Mouse (Mus musculus) forebrain, embryonic 12.5 days (tissue): ENCODE data around the gene Gm45021. TPM values are rescaled to one million over a fixed set of nuclear protein-coding genes. Genes with fewer than 3 reads are reported as not detected.

Experiments used
- ATAC-seq: fragments of 200-750 bp; cut with Nextera tagmentation; 2 replicates; pipeline ENCODE4 v1.8.0; 2017; ENCODE audit warnings: moderate TSS enrichment; ENCODE audit not compliant: low FRiP score
- H3K27ac ChIP-seq: fragments of 300-500 bp; sonication (generic); 2 replicates; pipeline ENCODE4 v1.5.1; 2016; ENCODE audit warnings: mild to moderate bottlenecking
- H3K27me3 ChIP-seq: fragments of 300-500 bp; sonication (generic); 2 replicates; pipeline ENCODE4 v1.6.1; 2016; ENCODE audit warnings: mild to moderate bottlenecking
- H3K36me3 ChIP-seq: fragments of 300-500 bp; sonication (generic); replicated peaks from 2 replicates; pipeline ENCODE4 v1.6.1; 2016; ENCODE audit warnings: mild to moderate bottlenecking
- H3K4me1 ChIP-seq: fragments of 300-500 bp; sonication (generic); 2 replicates; pipeline ENCODE4 v1.6.1; 2016
- H3K4me2 ChIP-seq: fragments of 300-500 bp; sonication (generic); 2 replicates; pipeline ENCODE4 v1.6.1; 2016; ENCODE audit warnings: mild to moderate bottlenecking, moderate library complexity
- H3K4me3 ChIP-seq: fragments of 300-500 bp; sonication (generic); replicated peaks from 2 replicates; pipeline ENCODE4 v1.5.1; 2016; ENCODE audit warnings: mild to moderate bottlenecking
- H3K9ac ChIP-seq: fragments of 300-500 bp; sonication (generic); 2 replicates; pipeline ENCODE4 v1.6.1; 2016; ENCODE audit warnings: mild to moderate bottlenecking
- H3K9me3 ChIP-seq: fragments of 300-500 bp; sonication (generic); 2 replicates; pipeline ENCODE4 v1.6.1; 2016
- WGBS: fragments of 180-500 bp; shearing (Covaris S2); methylation state at CpG from one replicate; pipeline ENCODE4 v1.1.7; 2016; 5-methylcytosine and 5-hydroxymethylcytosine counted together
- polyA plus RNA-seq: library from polyadenylated mRNA; unstranded; fragments of >200 nt; fragmentation: Nextera tagmentation; extraction: Ambion mirVana; gene quantifications from 2 replicates; pipeline ENCODE4 v1.2.1, GENCODE M21; 2016

Gene Gm45021
- polyA plus RNA-seq, 1 experiment from 2014 or later, result not detected

DNA sequence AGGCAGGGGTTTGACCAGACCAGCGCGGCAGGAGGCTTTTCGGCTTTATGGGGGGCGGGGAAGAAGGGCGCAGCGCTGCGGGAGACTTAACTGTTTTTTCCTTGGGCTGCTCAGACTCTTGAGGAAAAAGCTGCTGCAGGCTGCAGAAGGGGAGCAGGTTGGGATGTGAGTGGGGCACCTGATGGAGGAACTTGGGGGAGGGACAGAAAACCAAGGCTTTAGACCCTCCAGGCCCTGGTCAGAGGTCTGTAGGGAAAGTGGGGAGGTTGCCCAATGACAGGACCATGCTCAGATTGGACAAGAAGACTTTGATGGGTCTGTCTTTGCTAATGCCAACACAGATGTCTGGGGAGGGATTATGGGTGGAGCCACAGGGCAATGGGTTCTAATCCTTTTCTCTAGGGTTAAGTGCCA lies 38.1 kb downstream of the Gm45021 start:
- H3K27ac ChIP-seq, result no peak overlapping the region
- H3K36me3 ChIP-seq, result no peaks in the 10 kb centered on the region
- peak overlapping the region; percentile 48 for H3K9ac ChIP-seq
- H3K4me3 ChIP-seq, result peak overlapping the region; percentile 44
- no peaks in the 10 kb centered on the region for H3K9me3 ChIP-seq
- no peak for ATAC-seq
- under 1% methylated on average over 7 of the region's 7 CpGs for WGBS
- peaks cover 23% of the 10 kb centered on the region for H3K4me1 ChIP-seq
- peaks cover 62% of the 10 kb centered on the region for H3K27me3 ChIP-seq
- H3K4me2 ChIP-seq, result peak overlapping the region; percentile 66

DNA sequence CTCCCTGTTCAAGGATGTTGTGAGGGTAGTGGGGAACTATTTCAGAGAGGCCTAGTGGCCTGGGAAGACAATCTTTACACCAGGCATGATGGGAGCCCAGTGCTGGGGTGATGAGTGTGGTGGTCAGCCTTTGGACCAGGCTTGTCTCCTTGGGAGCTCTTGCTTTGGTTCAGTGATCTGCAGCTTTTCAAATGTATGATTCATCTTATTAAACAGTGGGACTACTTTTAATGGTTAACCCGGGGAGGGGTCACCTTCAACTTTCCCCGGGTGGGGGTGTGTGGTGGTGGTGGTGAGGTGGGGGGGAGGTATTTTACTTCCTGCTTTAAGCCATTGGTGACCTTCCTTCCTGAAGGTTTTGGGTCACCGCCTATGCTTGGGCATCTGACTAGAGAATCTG lies 39.0 kb downstream of the Gm45021 start:
- WGBS, result 90% methylated on average over 3 of the region's 3 CpGs
- no peak overlapping the region for H3K9ac ChIP-seq
- H3K27me3 ChIP-seq, result peaks cover 62% of the 10 kb centered on the region
- no peaks in the 10 kb centered on the region for H3K9me3 ChIP-seq
- no peak overlapping the region for H3K4me2 ChIP-seq
- H3K4me1 ChIP-seq, result peaks cover 23% of the 10 kb centered on the region
- H3K36me3 ChIP-seq, result no peaks in the 10 kb centered on the region
- H3K4me3 ChIP-seq, result no peak overlapping the region
- no peak for ATAC-seq
- no peak overlapping the region for H3K27ac ChIP-seq

DNA sequence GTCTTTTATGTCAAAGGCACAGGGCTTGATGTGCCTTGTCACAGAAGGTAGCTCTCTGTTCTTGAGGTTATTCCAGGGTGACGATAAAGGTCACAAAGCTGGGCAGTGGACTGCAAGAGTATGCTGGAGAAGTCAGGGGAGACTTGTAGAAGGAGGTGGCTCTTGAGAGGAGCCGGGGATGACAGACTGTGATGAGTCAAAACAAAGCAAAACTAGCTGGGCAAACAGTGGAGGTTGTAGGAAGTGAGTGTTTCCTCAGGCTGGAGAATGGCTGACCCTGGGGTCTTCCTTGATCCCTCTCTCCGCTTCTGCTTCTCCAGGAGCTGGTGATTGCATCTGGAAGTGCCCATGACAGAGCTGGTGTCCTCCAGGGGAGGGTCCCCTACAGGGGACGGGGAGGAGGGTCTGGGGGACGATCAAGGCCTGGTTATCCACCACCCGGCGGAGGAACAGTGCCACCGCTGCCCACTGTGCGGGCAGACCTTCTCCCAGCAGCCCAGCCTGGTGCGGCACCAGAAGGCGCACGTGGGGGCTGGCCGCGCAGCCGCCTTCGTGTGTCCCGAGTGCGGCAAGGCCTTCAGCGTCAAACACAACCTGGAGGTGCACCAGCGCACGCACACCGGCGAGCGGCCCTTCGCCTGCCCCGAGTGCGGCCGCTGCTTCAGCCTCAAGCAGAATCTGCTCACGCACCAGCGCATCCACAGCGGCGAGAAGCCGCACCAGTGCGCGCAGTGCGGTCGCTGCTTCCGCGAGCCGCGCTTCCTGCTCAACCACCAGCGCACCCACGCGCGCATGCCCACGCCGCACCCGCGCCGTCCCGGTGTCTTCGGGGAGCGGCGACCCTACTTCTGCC lies 39.6 kb downstream of the Gm45021 start:
- Histone ChIP-seq H3K27ac (no peak overlapping the region), H3K27me3 (peaks cover 62% of the 10 kb centered on the region), H3K4me1 (peaks cover 23% of the 10 kb centered on the region)

DNA sequence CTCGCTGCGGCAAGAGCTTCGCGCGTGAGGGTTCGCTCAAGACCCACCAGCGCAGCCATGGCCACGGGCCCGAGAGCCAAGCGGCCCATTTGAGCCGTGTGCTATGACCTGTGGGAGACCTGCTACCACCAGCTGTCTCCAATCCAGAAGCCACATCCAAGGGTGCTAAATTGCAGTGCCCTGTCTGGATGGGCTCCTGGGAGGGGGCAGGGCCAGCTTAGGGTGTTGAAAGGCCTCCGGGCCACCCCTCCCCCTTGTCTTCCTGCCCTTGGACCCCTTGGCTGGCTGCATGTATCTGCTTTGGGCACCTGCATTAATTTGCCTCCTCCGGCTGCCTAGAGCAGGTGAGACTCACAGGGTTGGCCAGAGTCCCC lies 40.2 kb downstream of the Gm45021 start:
- 21% methylated on average over 13 of the region's 13 CpGs for WGBS
- Histone ChIP-seq H3K4me3 (peak overlapping the region; percentile 44), H3K4me1 (peaks cover 23% of the 10 kb centered on the region), H3K4me2 (peak overlapping the region; percentile 77), H3K27ac (no peak overlapping the region), H3K9me3 (no peaks in the 10 kb centered on the region), H3K27me3 (peaks cover 62% of the 10 kb centered on the region), H3K36me3 (no peaks in the 10 kb centered on the region), H3K9ac (peak overlapping the region; percentile 49)
- ATAC-seq, result peak; percentile 28

More for the DNA sequence above, 39.6 kb downstream of the Gm45021 start:
- 6% methylated on average over 54 of the region's 54 CpGs for WGBS
- H3K9ac ChIP-seq, result peak overlapping the region; percentile 49
- H3K36me3 ChIP-seq, result no peaks in the 10 kb centered on the region
- ATAC-seq, result peak; percentile 45
- H3K4me3 ChIP-seq, result peak overlapping the region; percentile 44
- no peaks in the 10 kb centered on the region for H3K9me3 ChIP-seq
- peak overlapping the region; percentile 77 for H3K4me2 ChIP-seq

DNA sequence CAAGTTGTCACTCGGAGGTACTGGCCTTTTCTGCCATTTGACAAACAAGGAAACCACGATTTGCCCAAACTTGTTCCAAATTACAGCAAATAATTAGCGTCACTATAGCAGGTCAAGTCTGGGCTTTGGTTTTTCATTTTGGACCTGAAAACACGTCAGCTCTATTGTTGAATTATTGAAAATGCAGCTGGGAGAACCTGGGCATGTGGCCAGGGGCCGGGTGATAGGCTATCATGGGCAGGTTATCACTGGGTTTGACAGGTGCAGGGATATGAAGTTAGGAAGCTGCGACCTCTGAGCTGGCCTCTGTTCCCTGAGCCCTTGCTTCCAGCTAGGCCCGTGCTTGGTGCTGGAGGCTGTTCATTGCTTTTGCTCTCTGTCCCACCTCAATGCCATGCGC lies 41.4 kb downstream of the Gm45021 start:
- Histone ChIP-seq H3K4me1 (peaks cover 23% of the 10 kb centered on the region), H3K4me2 (no peak overlapping the region), H3K9me3 (no peaks in the 10 kb centered on the region), H3K27ac (no peak overlapping the region), H3K4me3 (no peak overlapping the region), H3K9ac (no peak overlapping the region), H3K36me3 (no peaks in the 10 kb centered on the region), H3K27me3 (peaks cover 53% of the 10 kb centered on the region)
- ATAC-seq, result no peak
- WGBS, result 89% methylated on average over 8 of the region's 8 CpGs

DNA sequence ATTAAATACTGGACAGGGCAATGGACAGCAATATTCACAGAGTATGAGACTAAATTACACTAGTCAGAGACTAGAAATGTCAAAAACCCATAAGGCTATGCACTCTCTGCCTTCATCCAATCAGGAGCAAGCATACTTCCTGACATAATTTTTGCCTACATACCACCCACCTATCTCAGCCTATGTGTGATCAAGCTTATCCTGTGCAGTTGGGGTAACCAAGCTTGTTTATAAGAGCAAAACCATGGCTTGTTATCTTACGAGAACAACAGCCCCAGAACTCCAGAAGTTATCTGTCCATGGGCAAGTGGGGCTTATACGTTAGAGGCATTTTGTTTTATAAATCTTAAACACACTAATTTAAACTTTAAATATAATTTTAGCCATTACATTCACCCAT lies 45.7 kb downstream of the Gm45021 start:
- no peak for ATAC-seq
- Histone ChIP-seq H3K27me3 (peaks cover 12% of the 10 kb centered on the region), H3K4me1 (no peaks in the 10 kb centered on the region), H3K36me3 (no peaks in the 10 kb centered on the region), H3K9me3 (no peaks in the 10 kb centered on the region), H3K9ac (no peak overlapping the region), H3K4me2 (no peak overlapping the region), H3K4me3 (no peak overlapping the region), H3K27ac (no peak overlapping the region)
- 86% methylated on average over 2 of the region's 2 CpGs for WGBS

DNA sequence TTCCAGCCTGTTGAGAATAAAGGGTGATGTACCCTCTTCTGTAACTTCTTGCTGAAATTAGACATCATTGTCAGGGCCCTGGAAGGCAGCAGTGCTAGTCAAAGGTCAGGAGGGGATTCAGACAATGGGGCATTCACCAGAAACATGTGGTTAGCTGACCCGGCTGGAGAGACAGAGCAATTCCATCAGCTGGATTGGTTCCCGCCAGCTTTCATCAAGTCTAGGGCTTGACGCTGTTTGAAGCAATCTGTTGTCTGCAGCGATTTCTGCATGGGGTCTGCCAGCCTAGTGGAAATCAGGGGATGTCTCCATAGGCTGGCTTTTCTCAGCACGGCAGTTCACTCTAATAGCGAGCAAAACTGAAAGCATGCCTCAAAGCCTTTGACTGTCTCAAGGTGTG lies 47.1 kb downstream of the Gm45021 start:
- ATAC-seq, result no peak
- Histone ChIP-seq H3K9ac (no peak overlapping the region), H3K9me3 (no peaks in the 10 kb centered on the region), H3K4me3 (no peak overlapping the region), H3K4me2 (no peak overlapping the region), H3K27me3 (0 out of 2 replicates have a peak, but pooled peaks cover 5% of the 10 kb centered on the region), H3K36me3 (no peaks in the 10 kb centered on the region), H3K27ac (no peak overlapping the region), H3K4me1 (no peaks in the 10 kb centered on the region)
- WGBS, result 52% methylated on average over 6 of the region's 6 CpGs

DNA sequence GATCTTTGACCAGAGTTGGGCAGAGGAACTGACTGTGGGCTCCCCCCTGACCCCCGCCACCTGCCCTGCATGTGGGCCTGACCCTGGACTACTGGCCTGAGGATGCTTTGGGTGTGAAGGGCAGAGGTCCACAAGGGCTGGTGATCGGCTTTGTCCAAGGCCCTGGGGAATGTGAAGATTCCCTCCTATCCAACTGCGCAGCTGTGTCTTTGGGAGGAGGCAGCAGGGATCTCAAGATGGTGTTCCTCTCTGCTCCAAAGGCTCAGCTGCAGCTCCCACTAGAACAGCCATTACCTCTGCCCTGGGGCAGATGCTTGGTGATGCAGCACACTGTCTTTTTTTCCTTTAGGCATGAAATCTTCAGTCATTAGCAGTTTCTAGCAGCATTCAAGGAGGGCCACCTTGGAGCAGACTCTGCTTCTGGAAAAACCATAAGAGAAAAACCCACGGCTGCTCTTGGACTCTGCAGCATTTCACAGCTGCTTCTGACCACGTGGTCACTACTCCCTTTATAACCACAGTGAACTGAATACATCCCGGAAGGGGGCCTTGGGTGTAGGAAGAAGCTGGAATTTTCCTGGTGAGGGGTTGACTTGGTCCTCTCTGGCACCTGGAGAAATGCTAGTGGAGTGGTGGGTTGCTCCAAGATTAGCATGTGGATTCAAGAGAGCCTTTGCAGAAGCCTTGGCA lies 48.5 kb downstream of the Gm45021 start:
- ATAC-seq, result no peak
- H3K9ac ChIP-seq, result no peak overlapping the region
- WGBS, result 83% methylated on average over 6 of the region's 6 CpGs

DNA sequence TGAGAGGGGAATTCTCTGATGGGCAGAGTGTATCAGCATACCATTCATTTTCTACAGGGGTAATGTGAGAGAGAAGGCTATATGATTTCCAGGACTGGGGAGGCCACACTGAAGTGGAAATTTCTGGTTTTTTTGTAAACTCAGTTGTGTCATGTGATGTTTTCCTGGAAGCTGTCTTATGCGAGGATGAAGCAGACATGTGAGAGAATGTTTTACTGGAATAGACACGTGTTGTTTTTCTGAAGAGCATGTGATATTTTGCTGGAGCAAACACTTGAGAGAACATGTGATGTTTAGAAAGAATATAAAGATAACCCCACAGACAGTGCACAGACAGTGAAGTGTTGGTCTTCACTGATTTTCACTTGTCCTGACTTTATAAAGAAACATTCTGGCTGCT lies 49.1 kb downstream of the Gm45021 start:
- ATAC-seq, result no peak
- H3K27me3 ChIP-seq, result no peaks in the 10 kb centered on the region
- H3K9ac ChIP-seq, result no peak overlapping the region
- WGBS, result 80% methylated on average over 2 of the region's 2 CpGs
- no peaks in the 10 kb centered on the region for H3K9me3 ChIP-seq
- H3K4me2 ChIP-seq, result no peak overlapping the region
- H3K27ac ChIP-seq, result no peak overlapping the region
- H3K4me3 ChIP-seq, result no peak overlapping the region
- no peaks in the 10 kb centered on the region for H3K36me3 ChIP-seq
- H3K4me1 ChIP-seq, result no peaks in the 10 kb centered on the region

More for the DNA sequence above, 48.5 kb downstream of the Gm45021 start:
- Histone ChIP-seq H3K9me3 (no peaks in the 10 kb centered on the region), H3K4me1 (no peaks in the 10 kb centered on the region), H3K27me3 (no peaks in the 10 kb centered on the region), H3K4me2 (no peak overlapping the region), H3K4me3 (no peak overlapping the region), H3K36me3 (no peaks in the 10 kb centered on the region), H3K27ac (no peak overlapping the region)

DNA sequence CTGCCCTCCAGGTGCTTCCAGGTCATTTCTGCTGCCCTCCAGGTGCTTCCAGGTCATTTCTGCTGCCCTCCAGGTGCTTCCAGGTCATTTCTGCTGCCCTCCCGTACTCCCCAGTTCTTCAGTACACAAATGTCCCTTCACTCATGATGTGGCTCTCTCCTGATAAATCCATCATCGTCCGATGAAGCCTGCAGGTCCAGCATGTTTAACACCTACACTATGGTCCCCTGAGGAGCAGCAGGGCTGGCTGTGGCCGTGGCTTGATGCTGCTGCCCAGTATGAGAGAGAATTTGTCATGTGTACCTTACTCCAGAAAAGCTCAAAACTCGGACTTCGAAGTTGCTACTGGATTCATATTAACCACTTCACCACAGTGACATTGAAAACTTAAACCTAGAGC lies 52.0 kb downstream of the Gm45021 start:
- no peak overlapping the region for H3K9ac ChIP-seq
- H3K4me3 ChIP-seq, result no peak overlapping the region
- no peak for ATAC-seq
- 0 out of 2 replicates have a peak, but pooled peaks cover 4% of the 10 kb centered on the region for H3K27me3 ChIP-seq
- H3K9me3 ChIP-seq, result no peaks in the 10 kb centered on the region
- H3K36me3 ChIP-seq, result no peaks in the 10 kb centered on the region
- no peak overlapping the region for H3K4me2 ChIP-seq
- no peaks in the 10 kb centered on the region for H3K4me1 ChIP-seq
- 82% methylated on average over 6 of the region's 6 CpGs for WGBS
- H3K27ac ChIP-seq, result no peak overlapping the region

DNA sequence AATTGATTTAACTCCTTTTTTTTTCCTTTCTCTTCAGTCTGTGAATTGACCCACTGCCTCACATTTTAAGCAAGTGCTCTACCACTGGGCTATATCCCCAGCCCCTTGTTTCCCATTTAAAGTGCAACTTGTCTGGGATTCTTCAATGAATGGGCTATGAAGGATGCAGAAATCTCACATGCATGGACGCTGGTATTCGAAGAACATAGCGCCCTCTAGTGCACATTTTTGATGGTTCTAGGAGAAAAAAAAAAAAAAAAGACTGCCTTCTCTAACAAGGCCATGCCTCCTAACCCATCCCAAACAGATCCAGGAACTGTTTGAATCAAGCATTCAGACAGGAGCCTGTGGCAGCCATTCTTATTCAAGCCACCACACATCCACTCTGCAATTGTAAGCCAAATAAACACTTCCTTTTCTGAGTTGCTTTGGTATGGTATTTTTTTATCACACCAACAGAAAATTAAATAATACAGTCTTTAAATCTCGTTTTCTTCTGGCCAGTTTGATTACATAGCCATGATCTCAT lies 53.4 kb downstream of the Gm45021 start:
- H3K4me1 ChIP-seq, result no peaks in the 10 kb centered on the region
- no peaks in the 10 kb centered on the region for H3K9me3 ChIP-seq
- H3K4me2 ChIP-seq, result no peak overlapping the region
- 0 out of 2 replicates have a peak, but pooled peaks cover 4% of the 10 kb centered on the region for H3K27me3 ChIP-seq
- H3K36me3 ChIP-seq, result no peaks in the 10 kb centered on the region
- no peak overlapping the region for H3K27ac ChIP-seq
- no peak overlapping the region for H3K9ac ChIP-seq
- no peak for ATAC-seq
- H3K4me3 ChIP-seq, result no peak overlapping the region
- WGBS, result 23% methylated on average over 4 of the region's 4 CpGs

DNA sequence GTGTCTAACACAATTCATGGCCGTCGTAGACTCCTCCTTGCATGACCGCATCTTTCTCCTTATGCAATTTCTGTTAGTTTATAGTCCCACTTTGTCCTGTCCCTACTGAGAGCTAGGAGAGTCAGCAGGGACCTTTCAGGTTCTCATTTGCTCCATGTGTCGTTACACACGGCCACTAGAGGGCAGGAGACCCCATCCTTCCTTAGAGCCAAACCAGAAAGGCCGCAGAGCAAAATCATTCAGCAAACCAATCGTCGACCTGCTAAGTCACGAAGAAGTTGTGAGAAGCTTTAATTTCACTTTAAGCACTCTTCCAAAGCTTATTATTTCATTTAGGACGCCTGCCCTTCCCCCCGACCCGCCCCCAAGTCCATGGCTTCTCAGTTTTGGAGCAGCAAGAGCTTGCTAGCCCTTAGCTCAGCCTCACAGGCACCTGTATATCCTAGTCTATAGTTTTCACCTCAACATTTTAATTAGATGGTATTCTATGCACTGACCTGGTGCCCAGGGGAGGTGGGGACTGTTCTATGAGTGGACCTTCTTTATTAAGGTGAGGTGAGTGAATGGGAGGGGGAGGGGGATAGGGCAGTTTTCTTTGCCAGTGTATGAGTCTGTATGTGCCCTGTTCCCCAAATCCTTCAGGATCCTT lies 56.4 kb downstream of the Gm45021 start:
- H3K4me1 ChIP-seq, result no peaks in the 10 kb centered on the region
- H3K36me3 ChIP-seq, result no peaks in the 10 kb centered on the region
- 16% methylated on average over 12 of the region's 12 CpGs for WGBS
- H3K9ac ChIP-seq, result no peak overlapping the region
- no peaks in the 10 kb centered on the region for H3K9me3 ChIP-seq
- no peak for ATAC-seq
- no peak overlapping the region for H3K4me3 ChIP-seq
- H3K27ac ChIP-seq, result no peak overlapping the region
- no peak overlapping the region for H3K4me2 ChIP-seq
- 0 out of 2 replicates have a peak, but pooled peaks cover 4% of the 10 kb centered on the region for H3K27me3 ChIP-seq
